Mouse (Mus musculus): ENCODE measurements around the gene Tom1l2. TPM values are rescaled to one million over a fixed set of nuclear protein-coding genes. Genes with fewer than 3 reads are reported as not detected.

Gene Tom1l2
- polyA plus RNA-seq, 1 experiment from 2014 or later, result 54.5 TPM

GRCm38 (mm10) chr11:60219609-60220008 lies 133.1 kb downstream of the Tom1l2 start:
- H3K9ac ChIP-seq, result peak overlapping the region; percentile 72
- ATAC-seq (ENCODE audit: low FRiP score), result no peak
- H3K27me3 ChIP-seq, result peaks cover 7% of the 10 kb centered on the region; the same call in 1 of the 2 replicates
- peak overlapping the region; percentile 64 for H3K4me2 ChIP-seq
- 0 out of 2 replicates have a peak overlapping the region, but pooled peaks have one; percentile 62 for H3K27ac ChIP-seq
- no peaks in the 10 kb centered on the region for H3K9me3 ChIP-seq
- H3K4me1 ChIP-seq (replicated peaks), result peaks cover 35% of the 10 kb centered on the region
- 60% methylated on average over 8 of the region's 8 CpGs for WGBS
- peaks cover 5% of the 10 kb centered on the region; the same call in 1 of the 2 replicates for H3K36me3 ChIP-seq
- peak overlapping the region; percentile 61 for H3K4me3 ChIP-seq

DNA sequence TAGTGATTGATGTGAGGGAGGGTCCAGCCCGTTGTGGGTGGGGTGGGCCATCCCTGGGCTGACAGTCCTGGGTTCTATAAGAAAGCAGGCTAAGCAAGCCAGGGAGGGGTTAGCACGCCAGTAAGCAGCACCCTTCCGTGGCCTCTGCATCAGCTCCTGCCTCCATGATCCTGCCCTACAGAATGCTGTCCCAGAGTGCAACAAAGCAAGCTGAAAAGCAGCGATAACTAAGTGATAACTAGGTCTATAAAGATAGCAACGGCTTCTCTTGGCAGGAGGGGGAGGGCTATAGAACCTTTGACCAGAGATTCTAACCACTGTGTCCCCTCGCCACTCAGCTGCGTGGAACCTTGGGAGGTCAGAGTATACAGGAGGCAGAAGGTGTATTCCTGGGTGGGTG lies 135.2 kb downstream of the Tom1l2 start:
- Histone ChIP-seq H3K9me3 (no peaks in the 10 kb centered on the region), H3K4me3 (no peak overlapping the region), H3K36me3 (peaks cover 5% of the 10 kb centered on the region; the same call in 1 of the 2 replicates), H3K4me2 (no peak overlapping the region), H3K4me1 (replicated peaks) (peaks cover 35% of the 10 kb centered on the region), H3K27me3 (peaks cover 7% of the 10 kb centered on the region; the same call in 1 of the 2 replicates), H3K27ac (no peak overlapping the region), H3K9ac (no peak overlapping the region)
- 94% methylated on average over 7 of the region's 7 CpGs for WGBS
- ATAC-seq (ENCODE audit: low FRiP score), result no peak

DNA sequence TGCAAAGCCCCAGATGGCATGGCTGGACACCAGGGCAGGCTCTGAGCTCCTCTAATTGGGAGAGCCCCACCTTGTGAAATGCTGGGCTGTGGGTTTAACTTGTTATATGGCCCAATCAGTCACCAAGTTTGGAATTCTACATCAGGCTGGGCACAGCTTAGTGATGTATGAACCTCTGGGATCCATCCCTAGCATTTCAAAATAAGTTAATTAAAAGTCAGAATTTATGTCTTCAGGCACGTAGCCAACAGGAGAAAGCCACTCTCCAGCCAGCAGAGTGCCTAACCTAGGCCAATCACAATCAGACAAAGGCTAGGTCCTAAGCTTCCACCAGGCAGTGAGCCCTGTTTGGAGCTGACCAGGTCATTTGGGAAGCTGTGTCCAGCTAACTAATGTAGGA lies 136.0 kb downstream of the Tom1l2 start:
- no peak for ATAC-seq (ENCODE audit: low FRiP score)
- no peak overlapping the region for H3K9ac ChIP-seq
- 97% methylated on average over 1 of the region's 1 CpGs for WGBS
- no peak overlapping the region for H3K4me3 ChIP-seq
- H3K4me2 ChIP-seq, result no peak overlapping the region
- H3K36me3 ChIP-seq, result peaks cover 5% of the 10 kb centered on the region; the same call in 1 of the 2 replicates
- peaks cover 5% of the 10 kb centered on the region; the same call in 1 of the 2 replicates for H3K27me3 ChIP-seq
- peaks cover 39% of the 10 kb centered on the region for H3K4me1 ChIP-seq (replicated peaks)
- no peaks in the 10 kb centered on the region for H3K9me3 ChIP-seq
- H3K27ac ChIP-seq, result no peak overlapping the region

- WGBS, result 71% methylated on average over 6 of the region's 6 CpGs
- Histone ChIP-seq H3K4me2 (no peak overlapping the region), H3K27me3 (no peaks in the 10 kb centered on the region), H3K9ac (peak overlapping the region; percentile 29; the same call in 1 of the 2 replicates), H3K4me1 (replicated peaks) (peaks cover 52% of the 10 kb centered on the region), H3K36me3 (peaks cover 5% of the 10 kb centered on the region; the same call in 1 of the 2 replicates), H3K9me3 (no peaks in the 10 kb centered on the region), H3K27ac (peak overlapping the region; percentile 30), H3K4me3 (no peak overlapping the region)
- ATAC-seq (ENCODE audit: low FRiP score), result no peak
Observed at GRCm38 (mm10) chr11:60213266-60213665, 139.4 kb downstream of the Tom1l2 start.

- Histone ChIP-seq H3K4me1 (replicated peaks) (peaks cover 67% of the 10 kb centered on the region), H3K9ac (peak overlapping the region; percentile 39; the same call in 1 of the 2 replicates), H3K4me2 (no peak overlapping the region), H3K9me3 (no peaks in the 10 kb centered on the region), H3K27me3 (no peaks in the 10 kb centered on the region), H3K27ac (no peak overlapping the region), H3K4me3 (no peak overlapping the region), H3K36me3 (peaks cover 5% of the 10 kb centered on the region)
- no peak for ATAC-seq (ENCODE audit: low FRiP score)
- WGBS, result 68% methylated on average over 12 of the region's 12 CpGs
Observed at GRCm38 (mm10) chr11:60211761-60212160, 140.9 kb downstream of the Tom1l2 start.

- Histone ChIP-seq H3K27ac (peak overlapping the region; percentile 90), H3K4me2 (peak overlapping the region; percentile 65), H3K27me3 (no peaks in the 10 kb centered on the region), H3K9me3 (no peaks in the 10 kb centered on the region), H3K4me3 (0 out of 2 replicates have a peak overlapping the region, but pooled peaks have one; percentile 45), H3K36me3 (peaks cover 11% of the 10 kb centered on the region), H3K9ac (no peak overlapping the region; the same call in 1 of the 2 replicates), H3K4me1 (replicated peaks) (peaks cover 73% of the 10 kb centered on the region)
- no peak for ATAC-seq (ENCODE audit: low FRiP score)
- WGBS, result 62% methylated on average over 3 of the region's 3 CpGs
Observed at GRCm38 (mm10) chr11:60211152-60211551, 141.6 kb downstream of the Tom1l2 start.

DNA sequence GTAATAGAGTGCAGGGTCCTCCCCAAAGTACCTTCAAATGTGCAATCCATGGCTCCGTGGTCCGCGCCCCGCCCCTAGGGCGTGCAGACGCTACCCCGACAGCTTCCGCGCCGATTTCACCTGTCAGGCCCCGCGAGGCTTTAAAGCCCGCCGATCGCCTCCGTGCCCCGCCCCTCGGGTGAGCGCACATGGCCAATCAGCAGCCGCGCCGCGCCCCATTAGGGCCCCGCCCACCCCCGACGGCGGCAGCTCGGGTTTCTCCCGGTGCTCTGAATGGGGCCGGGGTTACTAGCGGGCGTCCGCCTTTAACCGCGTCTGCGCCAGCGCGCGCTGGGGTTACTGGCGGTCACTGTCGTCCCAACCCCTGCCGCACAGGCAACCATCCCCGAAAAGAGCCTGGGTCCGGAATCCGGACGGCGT lies 142.4 kb downstream of the Tom1l2 start:
- H3K27me3 ChIP-seq, result no peaks in the 10 kb centered on the region
- peaks cover 19% of the 10 kb centered on the region for H3K36me3 ChIP-seq
- peaks cover 82% of the 10 kb centered on the region for H3K4me1 ChIP-seq (replicated peaks)
- peak overlapping the region; percentile 74 for H3K9ac ChIP-seq
- peak overlapping the region; percentile 90 for H3K27ac ChIP-seq
- peak overlapping the region; percentile 45 for H3K4me3 ChIP-seq
- H3K4me2 ChIP-seq, result peak overlapping the region; percentile 65
- WGBS, result under 1% methylated on average over 47 of the region's 47 CpGs
- ATAC-seq (ENCODE audit: low FRiP score), result peak; percentile 83
- no peaks in the 10 kb centered on the region for H3K9me3 ChIP-seq

DNA sequence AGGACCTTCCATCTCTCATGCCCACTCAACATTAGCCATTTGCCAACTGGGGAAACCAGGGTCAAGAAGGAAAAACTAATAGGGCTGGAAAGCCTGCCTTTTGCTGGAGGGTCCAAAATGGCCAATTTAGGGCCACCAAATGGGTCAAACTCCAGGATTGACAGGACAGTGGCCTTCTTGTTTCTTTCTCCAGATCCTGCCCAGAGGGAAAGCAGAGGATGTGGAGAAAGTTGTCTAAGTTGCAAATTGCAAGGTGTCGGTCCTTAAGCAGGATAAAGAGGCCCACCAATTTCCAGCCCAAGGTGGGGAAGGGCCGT lies 142.8 kb downstream of the Tom1l2 start:
- H3K4me1 ChIP-seq (replicated peaks), result peaks cover 84% of the 10 kb centered on the region
- no peak for ATAC-seq (ENCODE audit: low FRiP score)
- WGBS, result 8% methylated on average over 2 of the region's 2 CpGs

DNA sequence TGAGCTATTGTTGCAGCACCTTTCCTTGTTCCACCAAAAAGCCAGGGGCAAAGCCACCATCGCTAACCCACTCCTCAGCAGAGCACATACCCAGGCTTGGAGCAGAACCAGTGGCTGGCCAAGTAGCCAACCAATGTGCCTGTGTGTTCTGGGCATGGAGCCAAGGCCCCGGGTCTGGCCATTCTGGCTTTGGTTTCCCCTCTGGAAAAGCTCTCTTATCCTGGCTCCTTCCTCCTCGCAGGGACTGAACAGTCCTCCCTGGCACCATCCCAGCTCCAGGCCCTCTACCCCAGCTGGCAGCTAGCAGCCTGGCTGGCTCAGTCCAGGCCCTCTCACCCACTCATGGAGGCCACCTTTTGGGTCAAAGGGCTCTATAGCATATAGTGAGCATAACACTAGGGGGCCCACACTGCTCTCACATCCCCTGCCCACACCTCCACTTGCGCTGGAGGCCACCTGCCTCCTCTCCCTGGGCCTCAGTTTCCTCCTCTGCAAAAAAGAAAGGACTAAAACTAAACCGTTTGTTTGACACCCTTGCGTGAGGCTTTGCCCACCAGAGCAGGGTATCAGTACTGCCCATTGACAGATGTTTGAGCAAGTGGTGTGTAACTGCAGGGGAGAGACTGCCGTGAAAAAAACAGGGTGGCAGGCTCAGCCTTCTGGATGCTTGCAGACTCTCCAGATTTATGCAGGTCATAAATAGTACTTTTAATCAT lies 143.3 kb downstream of the Tom1l2 start:
- Histone ChIP-seq H3K27me3 (no peaks in the 10 kb centered on the region), H3K4me1 (replicated peaks) (peaks cover 84% of the 10 kb centered on the region), H3K4me3 (peak overlapping the region; percentile 45), H3K4me2 (peak overlapping the region; percentile 65), H3K36me3 (peaks cover 29% of the 10 kb centered on the region), H3K9ac (peak overlapping the region; percentile 74), H3K27ac (peak overlapping the region; percentile 90), H3K9me3 (no peaks in the 10 kb centered on the region)
- 36% methylated on average over 7 of the region's 7 CpGs for WGBS
- ATAC-seq (ENCODE audit: low FRiP score), result peak; percentile 64

More for the DNA sequence above, 142.8 kb downstream of the Tom1l2 start:
- Histone ChIP-seq H3K9me3 (no peaks in the 10 kb centered on the region), H3K27me3 (no peaks in the 10 kb centered on the region), H3K9ac (peak overlapping the region; percentile 74), H3K36me3 (peaks cover 23% of the 10 kb centered on the region), H3K4me2 (peak overlapping the region; percentile 65), H3K27ac (peak overlapping the region; percentile 90), H3K4me3 (peak overlapping the region; percentile 45)

DNA sequence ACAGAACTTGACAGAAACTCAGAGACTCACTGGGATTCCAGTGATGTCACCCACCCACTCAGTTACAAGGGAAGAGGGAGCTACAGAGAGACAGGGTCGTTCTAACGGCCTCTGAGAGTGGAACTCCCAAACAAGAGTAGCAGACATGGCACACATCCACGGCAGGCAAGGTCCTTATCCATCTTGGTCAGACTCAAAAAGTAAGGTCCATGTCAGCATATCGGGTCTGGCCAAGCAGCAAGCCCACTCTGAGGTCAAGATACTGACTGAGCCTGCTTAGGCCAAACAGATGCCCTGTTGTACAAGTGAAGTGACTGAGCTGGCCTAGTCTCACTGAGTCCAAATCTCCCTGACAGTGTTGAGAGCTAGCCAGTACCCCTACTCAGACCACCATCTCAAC lies 144.0 kb downstream of the Tom1l2 start:
- peaks cover 35% of the 10 kb centered on the region for H3K36me3 ChIP-seq
- H3K27ac ChIP-seq, result peak overlapping the region; percentile 90
- WGBS, result 45% methylated on average over 4 of the region's 4 CpGs
- no peaks in the 10 kb centered on the region for H3K27me3 ChIP-seq
- H3K4me1 ChIP-seq (replicated peaks), result peaks cover 88% of the 10 kb centered on the region
- H3K9ac ChIP-seq, result peak overlapping the region; percentile 74
- peak overlapping the region; percentile 45 for H3K4me3 ChIP-seq
- no peaks in the 10 kb centered on the region for H3K9me3 ChIP-seq
- no peak for ATAC-seq (ENCODE audit: low FRiP score)
- H3K4me2 ChIP-seq, result peak overlapping the region; percentile 65

GRCm38 (mm10) chr11:60208201-60208600 lies 144.5 kb downstream of the Tom1l2 start:
- no peak for ATAC-seq (ENCODE audit: low FRiP score)
- Histone ChIP-seq H3K27me3 (no peaks in the 10 kb centered on the region), H3K4me3 (peak overlapping the region; percentile 45), H3K9ac (peak overlapping the region; percentile 74), H3K9me3 (no peaks in the 10 kb centered on the region), H3K4me1 (replicated peaks) (peaks cover 89% of the 10 kb centered on the region), H3K4me2 (peak overlapping the region; percentile 65), H3K36me3 (peaks cover 39% of the 10 kb centered on the region), H3K27ac (peak overlapping the region; percentile 90)
- WGBS, result 67% methylated on average over 6 of the region's 6 CpGs

DNA sequence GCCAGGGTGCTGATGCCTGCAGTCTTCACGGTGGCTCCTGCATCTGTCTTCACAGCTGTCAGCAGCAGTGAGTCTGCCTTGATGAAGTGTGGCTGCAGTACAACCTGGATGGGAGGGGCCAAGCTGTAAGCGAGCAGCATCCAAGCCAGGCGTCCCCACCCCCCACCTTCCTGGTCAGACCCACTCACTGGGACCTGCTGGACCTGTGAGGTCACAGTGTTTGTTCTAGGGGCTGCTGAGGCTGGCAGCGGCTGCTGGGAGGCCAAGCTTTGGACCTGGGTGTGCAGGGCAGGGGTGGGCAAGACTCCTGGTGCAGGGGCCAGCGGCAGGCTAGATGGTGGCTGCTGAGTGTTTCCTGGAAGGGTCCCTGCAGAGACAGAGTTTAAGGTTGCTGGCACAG lies 146.5 kb downstream of the Tom1l2 start:
- ATAC-seq (ENCODE audit: low FRiP score), result no peak
- WGBS, result 71% methylated on average over 5 of the region's 5 CpGs
- H3K36me3 ChIP-seq, result peaks cover 59% of the 10 kb centered on the region
- H3K9me3 ChIP-seq, result no peaks in the 10 kb centered on the region
- peak overlapping the region; percentile 63 for H3K9ac ChIP-seq
- H3K4me2 ChIP-seq, result 0 out of 2 replicates have a peak overlapping the region, but pooled peaks have one; percentile 1
- peaks cover 85% of the 10 kb centered on the region for H3K4me1 ChIP-seq (replicated peaks)
- H3K27ac ChIP-seq, result peak overlapping the region; percentile 76
- no peak overlapping the region for H3K4me3 ChIP-seq
- no peaks in the 10 kb centered on the region for H3K27me3 ChIP-seq
